Mouse (Mus musculus) heart, adult 2 months (tissue): Measurements from ENCODE around the gene Nek2.

Experiments used
- CTCF ChIP-seq: fragments of 200-600 bp; IDR thresholded peaks from 2 replicates; pipeline ENCODE4 v1.8.1; 2022; ENCODE audit warnings: antibody characterized with exemption, mild to moderate bottlenecking, moderate library complexity
- EP300 ChIP-seq: fragments of 200-500 bp; IDR thresholded peaks from 2 replicates; pipeline ENCODE4 v1.6.1; 2011; ENCODE audit warnings: low read depth, low read length, control low read depth; ENCODE audit not compliant: insufficient read depth
- POLR2A ChIP-seq: fragments of 200-500 bp; IDR thresholded peaks from 2 replicates; pipeline ENCODE4 v1.6.1; 2011; ENCODE audit warnings: mild to moderate bottlenecking, low read depth, low read length, control low read depth; ENCODE audit not compliant: insufficient read depth

GRCm38 (mm10) chr1:191786255-191786654 lies 35.0 kb upstream of the Nek2 start:
- TF ChIP-seq CTCF (no peak), POLR2A (no peak), EP300 (no peak)
